Mouse (Mus musculus) heart, adult 2 months (tissue): ENCODE measurements around the gene Rab19. TPM values are rescaled to one million over a fixed set of nuclear protein-coding genes. Genes with fewer than 3 reads are reported as not detected.

Experiments
- DNase-seq, 2 experiments: peaks; one replicate each; pipeline ENCODE4 v3.0.0; 2021
- H3K27ac ChIP-seq: fragments of 200-600 bp; 2 replicates; pipeline ENCODE4 v1.8.1; 2022
- H3K27me3 ChIP-seq: fragments of 200-500 bp; 2 replicates; pipeline ENCODE4 v1.6.1; 2012; ENCODE audit warnings: mild to moderate bottlenecking, low read length, inconsistent platforms, mixed read lengths; ENCODE audit not compliant: control insufficient read depth, insufficient read depth
- H3K36me3 ChIP-seq: fragments of 200-500 bp; 2 replicates; pipeline ENCODE4 v1.6.1; 2012; ENCODE audit warnings: low read length, inconsistent platforms; ENCODE audit not compliant: control insufficient read depth, insufficient read depth
- H3K4me1 ChIP-seq: fragments of 200-500 bp; 2 replicates; pipeline ENCODE4 v1.6.1; 2011; ENCODE audit warnings: low read length; ENCODE audit not compliant: control insufficient read depth, insufficient read depth
- H3K4me3 ChIP-seq: fragments of 200-600 bp; 2 replicates; pipeline ENCODE4 v1.8.1; 2022
- H3K79me2 ChIP-seq: fragments of 200-500 bp; replicated peaks from 2 replicates; pipeline ENCODE4 v1.6.1; 2012; ENCODE audit warnings: mild to moderate bottlenecking, inconsistent platforms, low read length, moderate library complexity, mixed read lengths; ENCODE audit not compliant: control insufficient read depth, insufficient read depth
- H3K9ac ChIP-seq: fragments of 200-500 bp; 2 replicates; pipeline ENCODE4 v1.6.1; 2012; ENCODE audit warnings: low read depth, mild to moderate bottlenecking, control low read depth, inconsistent platforms, low read length, mixed read lengths
- CTCF ChIP-seq: fragments of 200-600 bp; IDR thresholded peaks from 2 replicates; pipeline ENCODE4 v1.8.1; 2022; ENCODE audit warnings: antibody characterized with exemption, mild to moderate bottlenecking, moderate library complexity
- EP300 ChIP-seq: fragments of 200-500 bp; IDR thresholded peaks from 2 replicates; pipeline ENCODE4 v1.6.1; 2011; ENCODE audit warnings: low read depth, low read length, control low read depth; ENCODE audit not compliant: insufficient read depth
- POLR2A ChIP-seq: fragments of 200-500 bp; IDR thresholded peaks from 2 replicates; pipeline ENCODE4 v1.6.1; 2011; ENCODE audit warnings: mild to moderate bottlenecking, low read depth, low read length, control low read depth; ENCODE audit not compliant: insufficient read depth
- WGBS: fragments of 180-500 bp; shearing (Covaris S2); methylation state at CpG from one replicate; pipeline ENCODE4 v1.1.7; 2018; 5-methylcytosine and 5-hydroxymethylcytosine counted together
- intact Hi-C: fragments of 180-260 bp; cut with DNase I; formaldehyde crosslinking; loops from one replicate; pipeline ENCODE4 v1.15.1; 2025
- polyA plus RNA-seq: library from polyadenylated mRNA; depleted of rRNA; stranded (reverse); fragments of >200 nt; gene quantifications from 2 replicates; pipeline ENCODE4 v1.2.3, GENCODE M21; 2012
- total RNA-seq, 2 experiments: library from RNA; stranded (reverse); gene quantifications; 2 replicates each; pipeline ENCODE4 v1.2.3; 2021

Rab19 gene
- total and polyA plus RNA-seq, 3 experiments, result 0.14 to 0.61 (median 0.50) TPM

- Histone ChIP-seq H3K36me3 (no peaks in the 10 kb centered on the region), H3K4me1 (no peaks in the 10 kb centered on the region), H3K9ac (no peak overlapping the region), H3K79me2 (no peaks in the 10 kb centered on the region), H3K27ac (no peak overlapping the region), H3K4me3 (no peak overlapping the region), H3K27me3 (no peaks in the 10 kb centered on the region)
- TF ChIP-seq EP300, result no peak
- no peak for TF ChIP-seq POLR2A
- 99% methylated on average over 2 of the region's 2 CpGs for WGBS
- intact Hi-C loops, result no loop called here
- DNase-seq, result no peak
Measured at GRCm38 (mm10) chr6:39362684-39363083, 18.3 kb upstream of the Rab19 start.

GRCm38 (mm10) chr6:39369631-39370030, 11.3 kb upstream of the Rab19 start:
- TF ChIP-seq EP300 (no peak), POLR2A (no peak), CTCF (no peak)
- Histone ChIP-seq H3K9ac (no peak overlapping the region), H3K36me3 (peaks cover 2% of the 10 kb centered on the region; the same call in 1 of the 2 replicates), H3K4me1 (peaks cover 4% of the 10 kb centered on the region; the same call in 1 of the 2 replicates), H3K4me3 (no peak overlapping the region), H3K27ac (no peak overlapping the region), H3K27me3 (no peaks in the 10 kb centered on the region), H3K79me2 (no peaks in the 10 kb centered on the region)
- DNase-seq, result no peak
- intact Hi-C loops, result no loop called here
- WGBS, result 78% methylated on average over 3 of the region's 3 CpGs

- intact Hi-C loops, result no loop called here
- DNase-seq, result no peak
- H3K79me2 ChIP-seq, result no peaks in the 10 kb centered on the region
- H3K36me3 ChIP-seq, result peaks cover 2% of the 10 kb centered on the region; the same call in 1 of the 2 replicates
- H3K4me1 ChIP-seq, result peaks cover 6% of the 10 kb centered on the region
- no peak overlapping the region for H3K27ac ChIP-seq
- no peak overlapping the region for H3K4me3 ChIP-seq
- no peak for TF ChIP-seq CTCF
- TF ChIP-seq POLR2A, result no peak
- TF ChIP-seq EP300, result no peak
- H3K27me3 ChIP-seq, result no peaks in the 10 kb centered on the region
- H3K9ac ChIP-seq, result no peak overlapping the region
Measured at GRCm38 (mm10) chr6:39372042-39372441, 8.9 kb upstream of the Rab19 start.

DNA sequence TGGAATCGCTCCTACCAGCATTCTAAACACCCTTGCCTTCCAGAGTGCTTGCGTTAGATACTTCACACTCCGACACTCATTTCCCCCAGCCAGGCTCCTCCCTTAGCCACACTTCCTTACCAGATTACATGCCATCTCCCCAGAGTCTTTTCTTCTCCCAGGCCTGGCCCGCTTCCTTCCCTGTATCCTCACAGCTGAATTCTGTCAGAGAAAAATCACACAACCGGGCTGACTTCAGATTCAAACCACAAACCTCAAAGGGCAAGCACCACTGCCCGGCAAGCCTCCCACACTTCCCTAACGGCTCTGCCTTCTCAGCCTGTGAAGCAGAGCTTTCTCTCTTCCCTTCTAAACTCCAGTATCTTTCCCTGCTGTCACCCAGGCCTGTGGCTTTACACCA, 8.2 kb upstream of the Rab19 start:
- H3K9ac ChIP-seq, result peak overlapping the region; percentile 8; the same call in 1 of the 2 replicates

GRCm38 (mm10) chr6:39373301-39373955, 7.5 kb upstream of the Rab19 start:
- H3K79me2 ChIP-seq, result no peaks in the 10 kb centered on the region; the same call in 1 of the 2 replicates
- H3K27me3 ChIP-seq, result no peaks in the 10 kb centered on the region
- no peak overlapping the region for H3K4me3 ChIP-seq
- H3K4me1 ChIP-seq, result peaks cover 6% of the 10 kb centered on the region
- no peak for TF ChIP-seq EP300
- TF ChIP-seq CTCF, result no peak
- no peak for TF ChIP-seq POLR2A
- no peak overlapping the region for H3K27ac ChIP-seq
- intact Hi-C loops, result no loop called here
- DNase-seq, result no peak
- 77% methylated on average over 4 of the region's 4 CpGs for WGBS
- peaks cover 2% of the 10 kb centered on the region; the same call in 1 of the 2 replicates for H3K36me3 ChIP-seq
- H3K9ac ChIP-seq, result no peak overlapping the region

More for the DNA sequence above, 8.2 kb upstream of the Rab19 start:
- Histone ChIP-seq H3K79me2 (no peaks in the 10 kb centered on the region; the same call in 1 of the 2 replicates), H3K4me1 (peaks cover 6% of the 10 kb centered on the region), H3K36me3 (peaks cover 2% of the 10 kb centered on the region; the same call in 1 of the 2 replicates), H3K27me3 (no peaks in the 10 kb centered on the region), H3K4me3 (no peak overlapping the region), H3K27ac (peak overlapping the region; percentile 28; the same call in 1 of the 2 replicates)
- DNase-seq, result peak; percentile 58 to 75
- intact Hi-C loops, result no loop called here
- TF ChIP-seq EP300 (no peak), CTCF (no peak), POLR2A (no peak)
- 24% methylated on average over 7 of the region's 7 CpGs for WGBS

- WGBS, result 17% methylated on average over 9 of the region's 9 CpGs
- DNase-seq, result no peak
- peak overlapping the region; percentile 96 for H3K9ac ChIP-seq
- peaks cover 8% of the 10 kb centered on the region for H3K4me1 ChIP-seq
- no peaks in the 10 kb centered on the region for H3K27me3 ChIP-seq
- H3K27ac ChIP-seq, result peak overlapping the region; percentile 90
- intact Hi-C loops, result no loop called here
- H3K4me3 ChIP-seq, result peak overlapping the region; percentile 81
- H3K79me2 ChIP-seq, result no peaks in the 10 kb centered on the region; the same call in 1 of the 2 replicates
- H3K36me3 ChIP-seq, result peaks cover 2% of the 10 kb centered on the region; the same call in 1 of the 2 replicates
- TF ChIP-seq POLR2A (no peak), EP300 (no peak), CTCF (no peak)
Measured at GRCm38 (mm10) chr6:39376775-39377174, 4.2 kb upstream of the Rab19 start.
